Mouse (Mus musculus) splenic B cell, adult 2 months (primary cell): ENCODE measurements around the gene Ropn1.
"Not testable (repeated sequence)": the region's sequence is repeated elsewhere in the genome, so short reads cannot be mapped to it uniquely, and the experiment has no call there.

ENCODE experiments used
- DNase-seq: peaks from one replicate; pipeline ENCODE4 v3.0.0-alpha.2; 2011; ENCODE audit warnings: low read depth, low spot score
- H3K27me3 ChIP-seq: 2 replicates; pipeline ENCODE4 v1.6.1; 2012; ENCODE audit warnings: mild to moderate bottlenecking, low read length, moderate library complexity, mixed read lengths; ENCODE audit not compliant: control insufficient read depth, poor library complexity, insufficient read depth, severe bottlenecking
- H3K36me3 ChIP-seq: 2 replicates; pipeline ENCODE4 v1.6.1; 2012; ENCODE audit warnings: mild to moderate bottlenecking, low read length, moderate library complexity, mixed read lengths; ENCODE audit not compliant: control insufficient read depth, poor library complexity, insufficient read depth, severe bottlenecking

Gene Ropn1

DNA sequence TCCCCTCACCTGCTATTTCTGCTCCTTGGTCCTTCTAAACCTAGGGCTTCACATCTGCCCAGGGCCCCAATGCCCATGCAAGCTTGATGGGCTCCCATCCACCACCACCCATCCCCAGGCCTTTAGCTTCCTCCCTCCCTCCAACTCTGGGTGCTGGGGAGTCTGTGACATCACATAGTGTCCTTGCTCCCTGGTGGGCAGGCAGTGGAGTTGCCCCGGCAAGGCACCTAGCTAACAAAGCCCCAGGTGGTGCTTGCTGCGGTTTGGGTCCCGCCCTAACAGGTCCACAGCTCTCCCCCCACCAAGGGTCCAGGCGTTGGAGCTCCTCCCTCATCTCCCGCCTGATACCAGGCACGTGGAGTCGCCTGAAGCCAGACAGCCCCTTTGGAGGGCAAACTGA is at the start of gene Ropn1:
Gene Ropn1, plus strand, starts transcription at position 301 of the 400 bp plus-strand sequence.
- Histone ChIP-seq H3K36me3 (no peaks in the 10 kb centered on the region), H3K27me3 (no peaks in the 10 kb centered on the region)
- no peak for DNase-seq

DNA sequence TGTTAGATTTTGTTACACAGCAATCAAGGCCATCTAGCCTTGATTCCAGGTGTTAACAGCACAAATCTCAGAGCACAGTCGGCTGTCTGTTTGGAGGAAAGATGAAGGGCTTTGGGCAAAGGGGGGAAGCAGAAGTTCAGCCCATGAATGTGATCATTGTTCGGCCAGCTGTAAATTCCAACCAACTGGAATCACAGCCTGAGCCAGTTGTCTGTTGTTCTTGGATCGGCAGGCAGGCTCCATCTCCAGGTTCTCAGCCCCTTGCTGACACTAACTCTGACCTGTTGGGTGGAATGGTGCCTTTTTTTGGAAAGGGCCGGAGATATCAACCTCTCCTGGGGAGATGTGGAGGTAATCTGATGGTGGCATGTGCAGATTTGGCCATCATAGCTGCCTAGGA is 47.8 kb upstream of the Ropn1 start:
- DNase-seq, result no peak

DNA sequence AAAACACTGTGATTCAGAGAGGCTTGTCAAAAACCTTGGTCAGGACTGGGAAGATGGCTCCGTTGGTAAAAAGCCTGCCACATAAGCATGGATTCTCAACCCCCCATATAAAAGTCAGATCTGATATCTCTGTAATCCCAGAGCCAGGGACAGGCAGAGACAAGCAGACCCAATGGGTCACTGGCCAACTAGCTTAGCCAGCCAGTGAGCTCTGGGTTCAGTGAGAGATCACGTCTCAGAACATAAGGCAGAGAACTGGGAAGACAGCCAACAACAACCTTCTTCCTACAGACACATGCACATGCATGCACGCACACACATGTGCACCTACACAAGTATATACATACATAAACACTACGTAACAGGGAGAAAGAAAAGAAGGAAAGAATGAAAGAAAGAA is 46.6 kb upstream of the Ropn1 start:
- no peak for DNase-seq
- no peaks in the 10 kb centered on the region for H3K27me3 ChIP-seq
- H3K36me3 ChIP-seq, result no peaks in the 10 kb centered on the region

More for the DNA sequence above, 47.8 kb upstream of the Ropn1 start:
- Histone ChIP-seq H3K27me3 (no peaks in the 10 kb centered on the region), H3K36me3 (no peaks in the 10 kb centered on the region)

DNA sequence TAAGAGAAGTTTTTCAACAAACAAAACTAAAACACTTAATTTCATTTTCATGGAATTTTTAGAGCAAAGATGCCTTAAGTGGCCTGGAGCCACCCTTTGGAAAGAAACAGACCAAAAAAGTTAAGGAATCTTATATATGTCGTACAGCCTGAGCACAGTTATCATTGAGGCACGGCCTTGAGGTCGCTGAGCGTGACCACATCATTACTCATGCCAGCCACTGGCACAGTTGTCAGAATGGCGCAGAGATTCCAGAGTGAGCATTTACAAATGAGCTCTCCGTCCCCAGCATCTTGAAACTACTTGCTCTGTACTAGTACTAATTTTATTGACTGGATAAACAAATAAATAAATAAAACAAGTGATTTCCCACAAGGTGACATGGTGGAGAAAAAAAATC is 45.9 kb upstream of the Ropn1 start:
- no peak for DNase-seq
- H3K36me3 ChIP-seq, result no peaks in the 10 kb centered on the region
- no peaks in the 10 kb centered on the region for H3K27me3 ChIP-seq

DNA sequence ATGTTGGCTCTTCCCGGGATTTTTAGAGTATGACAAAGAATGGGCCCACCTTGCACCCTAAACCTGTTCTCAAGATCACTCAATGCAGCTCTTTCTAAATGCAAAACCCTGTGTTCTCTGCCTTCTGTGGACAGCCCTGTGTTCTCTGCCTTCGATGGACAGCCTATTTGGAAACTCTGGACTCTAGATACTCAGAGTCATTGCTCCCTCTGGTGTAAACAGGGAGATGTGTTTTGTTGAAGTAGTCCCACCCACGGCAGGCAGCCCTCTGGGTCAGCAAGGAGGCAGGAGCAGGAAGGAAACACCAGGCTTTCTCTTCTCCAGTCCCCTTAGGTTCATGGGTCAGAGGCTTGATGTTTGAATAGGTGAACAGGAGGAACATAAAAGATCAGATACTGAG is 44.0 kb upstream of the Ropn1 start:
- Histone ChIP-seq H3K36me3 (no peaks in the 10 kb centered on the region), H3K27me3 (no peaks in the 10 kb centered on the region)
- DNase-seq, result no peak

DNA sequence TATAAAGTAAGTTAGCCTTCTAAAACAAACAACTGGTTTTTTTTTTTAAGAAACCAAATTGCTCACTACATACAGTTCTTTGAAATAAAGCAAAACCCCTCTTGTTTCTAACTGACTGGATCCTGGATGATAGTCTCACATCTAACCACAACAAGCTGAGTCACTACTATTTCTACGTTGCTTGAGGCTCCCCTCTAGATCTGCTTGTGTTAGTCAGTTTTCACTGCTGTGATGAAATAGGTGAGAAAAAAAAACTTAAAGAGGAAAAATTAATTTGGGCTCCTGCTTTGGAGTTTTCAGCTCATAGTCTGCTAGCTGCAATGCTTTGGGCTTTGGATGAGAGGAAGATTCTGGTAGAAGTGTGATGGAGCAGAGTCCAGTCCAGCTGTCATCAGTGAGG is 39.6 kb upstream of the Ropn1 start:
- DNase-seq, result no peak
- Histone ChIP-seq H3K36me3 (no peaks in the 10 kb centered on the region), H3K27me3 (no peaks in the 10 kb centered on the region)

DNA sequence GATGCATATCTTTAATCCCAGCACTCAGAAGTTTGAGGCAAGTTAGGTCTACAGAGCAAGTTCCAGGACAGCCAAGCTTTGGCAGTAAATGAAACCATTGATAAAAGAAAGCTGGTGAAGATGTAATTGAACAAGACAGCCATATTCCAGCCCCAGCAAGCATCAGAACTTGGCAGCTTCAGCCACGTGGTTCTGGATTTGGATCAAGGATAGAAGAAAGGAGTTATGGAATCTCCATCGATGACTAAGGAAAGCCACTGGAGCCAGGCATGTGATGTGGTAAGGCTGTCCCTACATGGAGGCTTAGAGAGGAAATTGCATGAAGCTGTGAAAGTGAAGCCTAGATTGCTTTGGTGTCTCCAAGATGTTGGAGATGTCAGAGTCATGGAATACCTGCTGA is 35.7 kb upstream of the Ropn1 start:
- DNase-seq, result no peak
- H3K27me3 ChIP-seq, result no peaks in the 10 kb centered on the region
- H3K36me3 ChIP-seq, result no peaks in the 10 kb centered on the region

DNA sequence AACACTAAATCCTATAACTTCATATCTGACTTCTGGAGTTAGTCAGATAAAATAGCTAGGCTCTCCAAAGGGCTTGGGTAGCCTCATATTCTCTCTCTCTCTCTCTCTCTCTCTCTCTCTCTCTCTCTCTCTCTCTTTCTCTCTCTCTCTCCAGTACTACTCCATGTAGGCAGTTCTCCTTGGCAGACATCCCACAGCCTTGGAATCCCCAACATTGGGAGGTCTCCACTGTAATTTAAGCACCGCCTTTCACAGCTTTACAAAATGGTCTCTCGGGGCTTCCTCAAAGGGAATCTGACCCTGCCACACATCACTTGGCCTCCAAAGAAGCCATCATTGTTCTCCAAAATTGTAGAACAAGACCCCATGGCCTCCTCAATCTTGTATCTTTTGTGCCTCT is 22.1 kb upstream of the Ropn1 start:
- DNase-seq, result no peak
- no peaks in the 10 kb centered on the region for H3K36me3 ChIP-seq
- no peaks in the 10 kb centered on the region for H3K27me3 ChIP-seq

DNA sequence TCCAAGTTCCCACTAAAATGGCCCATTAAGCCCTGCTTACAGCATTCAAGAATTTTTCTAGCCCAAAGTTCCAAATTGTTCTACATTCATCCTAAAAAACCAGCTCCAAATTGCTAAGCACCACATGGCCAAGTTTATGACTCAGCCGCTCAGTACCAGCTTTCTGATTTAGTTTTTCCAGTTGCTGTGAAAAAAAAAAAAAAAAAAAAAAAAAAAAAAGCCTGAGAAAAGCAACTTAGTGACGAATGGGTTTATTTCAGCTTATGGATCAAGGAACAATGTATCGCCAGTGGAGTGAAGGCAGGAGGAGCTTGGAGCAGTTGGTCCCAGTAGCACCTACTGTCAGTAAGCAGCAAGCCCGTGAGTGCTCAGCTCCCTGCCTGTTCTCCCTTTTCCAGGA is 21.3 kb upstream of the Ropn1 start:
- no peaks in the 10 kb centered on the region for H3K36me3 ChIP-seq
- no peaks in the 10 kb centered on the region for H3K27me3 ChIP-seq
- DNase-seq, result no peak

DNA sequence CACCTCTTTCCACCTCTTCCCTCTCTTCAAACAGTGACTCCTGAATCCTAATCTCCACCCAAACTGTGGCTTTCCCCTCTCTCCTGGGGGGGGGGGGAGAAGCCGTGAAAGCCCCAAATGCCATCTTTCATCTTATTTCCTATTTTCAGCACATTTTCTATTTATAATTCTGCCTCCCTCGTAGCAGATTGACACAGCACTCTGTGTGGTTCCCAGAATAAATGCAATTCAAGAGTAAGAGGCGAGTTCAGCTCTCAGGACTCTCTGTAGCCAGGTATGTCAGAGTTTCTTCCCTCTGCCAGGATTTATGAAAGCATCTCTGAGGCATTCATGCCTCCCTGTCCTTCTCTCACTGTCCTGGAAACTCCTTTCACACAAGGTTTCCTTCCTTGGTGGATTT is 14.2 kb upstream of the Ropn1 start:
- DNase-seq, result no peak
- no peaks in the 10 kb centered on the region for H3K36me3 ChIP-seq
- no peaks in the 10 kb centered on the region for H3K27me3 ChIP-seq

DNA sequence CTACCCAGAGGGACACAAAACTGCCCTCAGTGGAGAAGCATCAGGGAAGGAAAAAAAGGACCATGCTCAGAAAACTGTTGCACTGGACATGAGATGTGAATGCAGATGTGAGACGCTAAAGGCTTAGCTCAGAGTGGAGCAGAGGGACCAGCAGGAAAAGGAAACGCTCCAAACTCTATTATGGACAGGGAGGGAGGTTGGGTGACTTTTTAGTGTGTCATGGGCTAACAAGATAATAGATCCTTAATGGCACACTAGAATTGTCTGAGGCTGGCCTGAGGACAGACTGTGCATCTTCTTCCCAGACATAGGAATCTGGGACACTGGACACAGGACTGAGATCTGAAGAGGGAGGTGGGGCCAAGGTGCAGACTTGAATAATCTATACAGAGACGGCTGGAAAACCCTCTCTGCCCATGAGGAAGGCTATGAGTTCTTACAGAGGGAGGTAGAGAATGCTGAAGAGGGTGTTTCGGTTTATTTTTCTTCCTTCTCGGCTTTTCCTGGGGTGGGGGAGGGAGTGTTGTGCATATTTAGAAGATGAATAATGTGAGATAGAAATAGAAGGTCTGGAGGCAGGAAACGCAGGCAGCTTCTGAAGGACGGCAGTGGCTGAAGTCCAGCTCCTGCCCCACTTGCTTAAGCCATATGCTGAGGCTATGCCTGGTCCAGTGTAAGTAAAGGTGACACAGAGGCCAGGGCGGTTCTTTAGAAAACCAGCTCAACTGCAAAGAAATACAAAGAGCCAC is 6.0 kb upstream of the Ropn1 start:
- no peak for DNase-seq
- H3K27me3 ChIP-seq, result no peaks in the 10 kb centered on the region
- H3K36me3 ChIP-seq, result no peaks in the 10 kb centered on the region

DNA sequence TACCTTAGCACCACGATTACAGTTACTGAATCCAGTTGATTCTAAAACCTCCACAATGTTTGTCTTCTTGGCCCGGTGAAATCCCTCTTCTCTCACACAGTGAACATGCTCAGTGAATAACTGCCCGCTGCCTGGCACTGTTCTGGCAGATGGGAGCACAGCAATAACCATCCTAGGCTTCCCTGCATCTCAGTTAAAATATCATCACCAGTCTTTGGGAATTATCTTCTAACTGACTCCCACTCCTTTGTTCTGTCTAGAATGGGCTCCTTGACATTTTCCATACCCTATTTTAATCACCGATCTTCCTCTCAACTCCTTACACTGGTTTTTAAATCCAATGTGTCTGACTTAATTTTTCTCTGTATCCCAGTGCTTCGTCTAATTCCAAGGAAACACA is 3.3 kb downstream of the Ropn1 start:
- H3K27me3 ChIP-seq, result no peaks in the 10 kb centered on the region
- H3K36me3 ChIP-seq, result no peaks in the 10 kb centered on the region
- DNase-seq, result no peak

DNA sequence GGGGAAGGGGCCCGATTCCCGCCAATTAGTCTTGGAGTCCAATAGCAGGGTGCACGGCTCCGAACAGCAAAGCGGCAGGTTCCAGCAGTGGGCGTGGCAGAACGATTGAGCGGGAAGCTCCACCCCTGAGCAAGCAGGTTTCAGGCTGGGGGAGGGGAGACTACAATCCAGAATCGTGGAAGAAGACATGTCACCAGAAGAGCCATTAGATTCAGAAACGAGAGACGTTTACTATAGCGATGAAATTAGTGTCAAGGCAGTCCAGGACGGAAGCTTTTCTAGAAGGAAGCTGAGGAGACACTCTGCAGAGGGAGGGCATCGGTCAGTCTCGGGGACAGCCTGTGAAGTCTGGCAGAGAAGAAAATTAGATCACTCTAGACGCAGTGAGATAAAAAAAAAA is 7.8 kb downstream of the Ropn1 start:
- H3K36me3 ChIP-seq, DNase-seq, H3K27me3 ChIP-seq: not testable (repeated sequence)

DNA sequence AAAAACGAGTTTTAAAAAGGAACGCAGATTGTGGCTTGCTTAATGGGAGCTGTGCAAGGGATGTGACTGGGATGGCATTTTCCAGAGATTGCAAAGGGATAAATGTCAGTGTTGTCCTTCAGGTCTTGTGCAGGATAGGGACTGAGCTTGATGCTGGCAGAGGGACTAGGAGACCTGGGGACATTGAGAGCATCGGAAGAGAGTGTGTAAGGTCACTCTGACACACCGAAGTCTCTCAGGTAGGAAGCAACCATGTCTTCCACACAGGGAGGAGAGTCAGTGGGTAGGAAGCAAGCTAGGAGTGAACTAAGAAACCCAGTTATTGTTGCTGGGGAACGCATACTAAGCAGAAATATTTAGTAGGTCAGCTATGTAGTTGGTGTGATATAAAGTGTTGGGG is 8.3 kb downstream of the Ropn1 start:
- DNase-seq, result no peak
- no peaks in the 10 kb centered on the region for H3K27me3 ChIP-seq
- H3K36me3 ChIP-seq, result no peaks in the 10 kb centered on the region

DNA sequence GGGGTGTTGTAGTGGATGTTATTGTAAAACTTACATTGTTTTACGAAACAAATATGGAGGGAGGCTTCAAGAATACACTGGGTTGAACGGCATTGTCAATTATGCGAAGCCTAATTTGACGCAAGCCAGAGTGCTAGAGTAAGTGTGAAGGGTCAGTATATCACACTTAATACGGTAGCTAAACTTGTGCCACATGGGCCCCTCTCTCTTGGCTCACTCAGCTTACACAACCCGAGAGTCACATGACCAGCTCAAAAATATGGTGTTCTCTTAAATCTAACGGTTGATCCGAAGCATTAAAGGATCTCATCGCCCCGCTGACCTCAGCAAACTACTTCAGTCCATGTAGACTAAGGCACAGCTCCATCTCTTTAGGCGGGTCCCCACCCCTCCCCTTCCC is 8.7 kb downstream of the Ropn1 start:
- no peaks in the 10 kb centered on the region for H3K36me3 ChIP-seq
- H3K27me3 ChIP-seq, result no peaks in the 10 kb centered on the region
- DNase-seq, result no peak

DNA sequence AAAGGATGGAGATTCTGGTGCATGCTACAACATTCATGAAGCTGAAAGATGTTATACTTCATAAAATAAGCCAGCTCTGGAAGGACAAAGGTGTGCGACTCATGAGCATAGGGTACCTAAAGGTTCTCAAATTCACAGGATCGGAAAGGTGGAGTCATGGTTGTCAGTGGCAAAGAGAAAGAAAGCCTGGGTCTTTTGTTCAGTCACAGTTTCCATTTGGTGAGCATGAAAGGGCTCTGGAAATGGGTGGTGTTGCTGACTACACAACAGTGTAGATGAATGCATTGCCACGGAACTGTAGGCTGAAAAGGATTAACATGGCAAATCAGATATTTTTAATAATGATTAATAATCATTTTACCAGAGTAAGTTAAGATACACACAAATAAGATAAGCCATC is 14.8 kb downstream of the Ropn1 start:
- H3K36me3 ChIP-seq, result no peaks in the 10 kb centered on the region
- no peak for DNase-seq
- no peaks in the 10 kb centered on the region for H3K27me3 ChIP-seq
